Mouse (Mus musculus): ENCODE data around the gene Gm572. TPM values are rescaled to one million over a fixed set of nuclear protein-coding genes. Genes with fewer than 3 reads are reported as not detected.
A peak's percentile ranks its signal among the peaks of the same experiment; 100 is the strongest.

Gene Gm572
- total and polyA plus RNA-seq, 2 experiments from 2014 or later, result 0.70 to 1.0 TPM

GRCm38 (mm10) chr4:148676961-148677637 is 34.0 kb downstream of the Gm572 start:
- TF ChIP-seq EP300 (IDR thresholded peaks at IDR 0.05; ENCODE audit: low read depth), result no peak
- TF ChIP-seq CTCF (IDR thresholded peaks at IDR 0.05; ENCODE audit: low read depth), result peak; percentile 39
- no peak overlapping the region for H3K9ac ChIP-seq (replicated peaks; ENCODE audit: low read depth, low read length)
- no peaks in the 10 kb centered on the region for H3K9me3 ChIP-seq (replicated peaks; ENCODE audit: control insufficient read depth, low read length)
- peaks cover 9% of the 10 kb centered on the region; the same call in 1 of the 2 replicates for H3K4me1 ChIP-seq (ENCODE audit: control insufficient read depth, insufficient read depth)
- H3K27ac ChIP-seq (ENCODE audit: low read depth), result no peak overlapping the region
- H3K27me3 ChIP-seq (ENCODE audit: control insufficient read depth, insufficient read depth, low read length), result no peaks in the 10 kb centered on the region
- no peak overlapping the region for H3K4me3 ChIP-seq (ENCODE audit: low read depth, low read length)
- ATAC-seq (ENCODE audit: insufficient read depth, low read depth) (no peak), DNase-seq (ENCODE audit: low spot score) (no peak)
- H3K36me3 ChIP-seq (replicated peaks; ENCODE audit: control insufficient read depth, insufficient read depth, low read length), result no peaks in the 10 kb centered on the region
- no peak overlapping the region for H3K4me2 ChIP-seq (ENCODE audit: low read depth, low read length)
- WGBS, result 38% methylated on average over 20 of the region's 20 CpGs

- Histone ChIP-seq H3K4me1 (ENCODE audit: control insufficient read depth, insufficient read depth) (peaks cover 9% of the 10 kb centered on the region; the same call in 1 of the 2 replicates), H3K9me3 (replicated peaks; ENCODE audit: control insufficient read depth, low read length) (no peaks in the 10 kb centered on the region), H3K4me3 (ENCODE audit: low read depth, low read length) (no peak overlapping the region), H3K27me3 (ENCODE audit: control insufficient read depth, insufficient read depth, low read length) (no peaks in the 10 kb centered on the region), H3K9ac (replicated peaks; ENCODE audit: low read depth, low read length) (no peak overlapping the region), H3K4me2 (ENCODE audit: low read depth, low read length) (no peak overlapping the region), H3K27ac (ENCODE audit: low read depth) (no peak overlapping the region), H3K36me3 (replicated peaks; ENCODE audit: control insufficient read depth, insufficient read depth, low read length) (no peaks in the 10 kb centered on the region)
- TF ChIP-seq CTCF (IDR thresholded peaks at IDR 0.05; ENCODE audit: low read depth) (no peak), EP300 (IDR thresholded peaks at IDR 0.05; ENCODE audit: low read depth) (no peak)
- ATAC-seq (ENCODE audit: insufficient read depth, low read depth) (no peak), DNase-seq (ENCODE audit: low spot score) (no peak)
- 92% methylated on average over 7 of the region's 7 CpGs for WGBS
Measured at GRCm38 (mm10) chr4:148678105-148678504, 35.0 kb downstream of the Gm572 start.

GRCm38 (mm10) chr4:148680505-148681067 is 37.5 kb downstream of the Gm572 start:
- H3K9ac ChIP-seq (replicated peaks; ENCODE audit: low read depth, low read length), result no peak overlapping the region
- DNase-seq (ENCODE audit: low spot score) (no peak), ATAC-seq (ENCODE audit: insufficient read depth, low read depth) (no peak)
- no peak overlapping the region for H3K27ac ChIP-seq (ENCODE audit: low read depth)
- no peak overlapping the region for H3K4me2 ChIP-seq (ENCODE audit: low read depth, low read length)
- H3K4me1 ChIP-seq (ENCODE audit: control insufficient read depth, insufficient read depth), result peaks cover 4% of the 10 kb centered on the region; the same call in 1 of the 2 replicates
- H3K4me3 ChIP-seq (ENCODE audit: low read depth, low read length), result no peak overlapping the region
- no peaks in the 10 kb centered on the region for H3K36me3 ChIP-seq (replicated peaks; ENCODE audit: control insufficient read depth, insufficient read depth, low read length)
- WGBS, result 34% methylated on average over 1 of the region's 1 CpGs
- no peaks in the 10 kb centered on the region for H3K27me3 ChIP-seq (ENCODE audit: control insufficient read depth, insufficient read depth, low read length)
- no peaks in the 10 kb centered on the region for H3K9me3 ChIP-seq (replicated peaks; ENCODE audit: control insufficient read depth, low read length)
- TF ChIP-seq CTCF (IDR thresholded peaks at IDR 0.05; ENCODE audit: low read depth) (no peak), EP300 (IDR thresholded peaks at IDR 0.05; ENCODE audit: low read depth) (no peak)

GRCm38 (mm10) chr4:148681429-148681828 is 38.3 kb downstream of the Gm572 start:
- 19% methylated on average over 8 of the region's 8 CpGs for WGBS
- Histone ChIP-seq H3K4me1 (ENCODE audit: control insufficient read depth, insufficient read depth) (peaks cover 3% of the 10 kb centered on the region; the same call in 1 of the 2 replicates), H3K4me3 (ENCODE audit: low read depth, low read length) (no peak overlapping the region), H3K9me3 (replicated peaks; ENCODE audit: control insufficient read depth, low read length) (no peaks in the 10 kb centered on the region), H3K36me3 (replicated peaks; ENCODE audit: control insufficient read depth, insufficient read depth, low read length) (no peaks in the 10 kb centered on the region), H3K9ac (replicated peaks; ENCODE audit: low read depth, low read length) (no peak overlapping the region), H3K27ac (ENCODE audit: low read depth) (no peak overlapping the region), H3K27me3 (ENCODE audit: control insufficient read depth, insufficient read depth, low read length) (no peaks in the 10 kb centered on the region), H3K4me2 (ENCODE audit: low read depth, low read length) (peak overlapping the region; percentile 44)
- no peak for ATAC-seq (ENCODE audit: insufficient read depth, low read depth)
- TF ChIP-seq EP300 (IDR thresholded peaks at IDR 0.05; ENCODE audit: low read depth), result no peak
- peak; percentile 72 for TF ChIP-seq CTCF (IDR thresholded peaks at IDR 0.05; ENCODE audit: low read depth)
- no peak for DNase-seq (ENCODE audit: low spot score)

- no peak overlapping the region for H3K4me3 ChIP-seq (ENCODE audit: low read depth, low read length)
- ATAC-seq (ENCODE audit: insufficient read depth, low read depth), result no peak
- no peaks in the 10 kb centered on the region for H3K9me3 ChIP-seq (replicated peaks; ENCODE audit: control insufficient read depth, low read length)
- WGBS, result 83% methylated on average over 4 of the region's 4 CpGs
- TF ChIP-seq CTCF (IDR thresholded peaks at IDR 0.05; ENCODE audit: low read depth) (no peak), EP300 (IDR thresholded peaks at IDR 0.05; ENCODE audit: low read depth) (no peak)
- H3K4me1 ChIP-seq (ENCODE audit: control insufficient read depth, insufficient read depth), result no peaks in the 10 kb centered on the region
- H3K4me2 ChIP-seq (ENCODE audit: low read depth, low read length), result no peak overlapping the region
- no peak overlapping the region for H3K9ac ChIP-seq (replicated peaks; ENCODE audit: low read depth, low read length)
- H3K27ac ChIP-seq (ENCODE audit: low read depth), result no peak overlapping the region
- no peaks in the 10 kb centered on the region for H3K36me3 ChIP-seq (replicated peaks; ENCODE audit: control insufficient read depth, insufficient read depth, low read length)
- no peak for DNase-seq (ENCODE audit: low spot score)
- H3K27me3 ChIP-seq (ENCODE audit: control insufficient read depth, insufficient read depth, low read length), result no peaks in the 10 kb centered on the region
Measured at GRCm38 (mm10) chr4:148682961-148683360, 39.8 kb downstream of the Gm572 start.

Data from heart, postnatal 0 days (tissue).